ENCODE assay signal across 17 mouse cellular contexts in the genomic region with DNA sequence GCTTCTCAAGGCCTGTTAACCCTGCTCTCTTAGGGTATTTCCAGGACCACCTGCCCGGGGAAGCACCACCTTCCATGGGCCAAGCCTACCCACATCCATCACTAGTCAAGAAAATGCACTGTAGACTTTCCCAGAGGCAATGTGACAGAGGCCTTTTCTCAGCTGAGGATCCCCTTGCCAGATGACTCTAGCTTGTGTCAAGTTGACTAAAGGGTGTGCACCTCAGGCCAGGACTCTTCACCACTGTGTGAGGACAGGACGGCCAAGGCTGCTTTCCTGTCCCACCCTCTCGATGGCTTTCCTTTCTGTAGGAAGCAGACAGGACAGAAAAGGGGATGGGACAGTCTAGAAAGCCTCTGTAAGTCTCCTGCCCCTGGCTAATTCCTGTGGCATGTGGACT.
"Had no signal": no experiment of that assay in that cellular context is flagged by ENCODE, and none has a peak within 500 bp of the region (broad histone marks: within the 10 kb centered on the region; RNA-seq: fewer than 3 reads in every experiment).

No protein-coding gene starts in this region.

- H3K9ac ChIP-seq: limb, embryonic 12.5 days; liver, embryonic 15.5 days; midbrain, embryonic 15.5 days; neural tube, embryonic 13.5 days; stomach, embryonic 15.5 days had no signal

- ATAC-seq: lung, postnatal 0 days; midbrain, embryonic 15.5 days had no signal

- H3K9me3 ChIP-seq: limb, embryonic 12.5 days; liver, embryonic 15.5 days; midbrain, embryonic 15.5 days; neural tube, embryonic 13.5 days; stomach, embryonic 15.5 days had no signal

- H3K36me3 ChIP-seq: limb, embryonic 12.5 days; liver, embryonic 15.5 days; midbrain, embryonic 15.5 days; neural tube, embryonic 13.5 days; stomach, embryonic 15.5 days had no signal

- H3K27ac ChIP-seq: limb, embryonic 12.5 days; liver, embryonic 15.5 days; midbrain, embryonic 15.5 days; neural tube, embryonic 13.5 days; stomach, embryonic 15.5 days had no signal

- DNase-seq: kidney, adult 18-20 months; kidney, postnatal 4 days; liver; lung, adult 2 months; lung, postnatal 36 days; retina, postnatal 1 day; right cerebral cortex, postnatal 4 days; spleen, adult 18-20 months; thymus, adult 2 months; thymus, postnatal 25 days had no signal

- H3K4me3 ChIP-seq: limb, embryonic 12.5 days; liver, embryonic 15.5 days; midbrain, embryonic 15.5 days; neural tube, embryonic 13.5 days; stomach, embryonic 15.5 days had no signal

- H3K4me2 ChIP-seq: limb, embryonic 12.5 days; liver, embryonic 15.5 days; midbrain, embryonic 11.5 days; midbrain, embryonic 15.5 days; neural tube, embryonic 13.5 days; stomach, embryonic 15.5 days had no signal
